Mouse (Mus musculus): ENCODE measurements at regions not wholly inside any gene's neighbourhood (a gene's known extent, or its start where the extent isn't known, plus 50 kb on each side); places are given as distances from the start of the nearest gene placed in this dataset.

GRCm38 (mm10) chr13:37134518-37134917 lies 84.5 kb upstream of the F13a1 start:
- TF ChIP-seq POLR2A (IDR thresholded peaks at IDR 0.05; ENCODE audit: borderline replicate concordance, low read depth, low read length) (no peak), CTCF (IDR thresholded peaks at IDR 0.05; ENCODE audit: low read depth, low read length) (no peak)
